Mouse (Mus musculus) kidney, postnatal 36 days (tissue): ENCODE measurements around the gene Pax4.

Experiments used
- DNase-seq, 2 experiments: peaks; one replicate each; pipeline ENCODE4 v3.0.0; 2021 to 2022; ENCODE audit warnings: mixed read lengths in 2 of 2

The Pax4 gene

GRCm38 (mm10) chr6:28431538-28431855 lies 17.7 kb downstream of the Pax4 start:
- DNase-seq: no peak

GRCm38 (mm10) chr6:28430795-28431537 lies 18.2 kb downstream of the Pax4 start:
- DNase-seq: no peak

- DNase-seq: no peak
Observed at GRCm38 (mm10) chr6:28429870-28430269, 19.3 kb downstream of the Pax4 start.

GRCm38 (mm10) chr6:28428290-28428689 lies 20.9 kb downstream of the Pax4 start, which contains the start of gene Gcc1:
Gcc1 (minus strand) TSS chr6:28428390.
- DNase-seq: no peak

GRCm38 (mm10) chr6:28427096-28427839 lies 21.9 kb downstream of the Pax4 start, which contains the start of gene Fscn3:
Fscn3 (plus strand) TSS chr6:28427789.
- peak; percentile 44 to 70 for DNase-seq

- no peak for DNase-seq
Observed at GRCm38 (mm10) chr6:28425019-28425418, 24.1 kb downstream of the Pax4 start.

GRCm38 (mm10) chr6:28423767-28424695 lies 25.1 kb downstream of the Pax4 start:
- DNase-seq: peak; percentile 58 to 75

- DNase-seq: peak; percentile 95 to 100
Observed at GRCm38 (mm10) chr6:28423313-28423712, 25.8 kb downstream of the Pax4 start, which contains the start of gene Arf5. Arf5 (plus strand) TSS chr6:28423560.

- peak in 1 of 2 experiments; percentile 3 for DNase-seq
Observed at GRCm38 (mm10) chr6:28422651-28423290, 26.4 kb downstream of the Pax4 start.

GRCm38 (mm10) chr6:28421469-28422000 lies 27.6 kb downstream of the Pax4 start:
- DNase-seq: peak; percentile 97 to 99

GRCm38 (mm10) chr6:28420865-28421264 lies 28.3 kb downstream of the Pax4 start:
- DNase-seq: no peak

- no peak for DNase-seq
Observed at GRCm38 (mm10) chr6:28420361-28420760, 28.8 kb downstream of the Pax4 start.

GRCm38 (mm10) chr6:28419673-28420072 lies 29.5 kb downstream of the Pax4 start:
- no peak for DNase-seq

- DNase-seq: peak; percentile 87 to 93
Observed at GRCm38 (mm10) chr6:28418449-28418848, 30.7 kb downstream of the Pax4 start.

GRCm38 (mm10) chr6:28416981-28417380 lies 32.2 kb downstream of the Pax4 start:
- DNase-seq: peak in 1 of 2 experiments; percentile 31

GRCm38 (mm10) chr6:28411236-28411635 lies 37.9 kb downstream of the Pax4 start:
- no peak for DNase-seq

GRCm38 (mm10) chr6:28410053-28410452 lies 39.1 kb downstream of the Pax4 start:
- peak; percentile 65 to 71 for DNase-seq

- no peak for DNase-seq
Observed at GRCm38 (mm10) chr6:28399791-28400190, 49.4 kb downstream of the Pax4 start.

- no peak for DNase-seq
Observed at GRCm38 (mm10) chr6:28398726-28399125, 50.4 kb downstream of the Pax4 start.

GRCm38 (mm10) chr6:28397681-28398203 lies 51.4 kb downstream of the Pax4 start, which contains the start of gene Zfp800:
Zfp800 (minus strand) TSS chr6:28398005.
- peak in 1 of 2 experiments; percentile 33 for DNase-seq

GRCm38 (mm10) chr6:28396853-28397457 lies 52.2 kb downstream of the Pax4 start:
- peak in 1 of 2 experiments; percentile 32 for DNase-seq
